Mouse (Mus musculus) spleen, postnatal 10 days (tissue): Measurements from ENCODE around the gene Nphp3.

Experiments
- DNase-seq, 2 experiments: peaks; one replicate each; pipeline ENCODE4 v3.0.0; 2021 to 2022; ENCODE audit warnings: low spot score in 2 of 2

Gene Nphp3

DNA sequence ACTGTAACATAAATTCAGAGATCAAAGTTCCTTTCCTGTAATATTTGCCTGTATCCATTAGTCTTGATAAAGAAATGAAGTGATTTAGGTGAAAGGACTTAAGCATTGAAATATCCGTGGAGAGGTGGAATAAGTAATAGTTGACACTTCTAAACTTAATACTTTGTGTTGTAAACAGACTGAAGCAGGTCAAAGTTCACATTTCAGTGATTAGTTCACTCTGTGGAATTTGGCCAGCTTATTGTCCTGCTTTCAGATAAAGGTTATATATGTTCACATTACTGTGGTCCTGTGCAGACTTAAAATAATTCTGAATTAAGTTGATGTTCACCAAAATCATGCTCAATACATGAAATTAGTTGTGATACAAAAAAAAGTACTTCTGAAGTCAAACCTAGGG is 62.2 kb downstream of the Nphp3 start:
- DNase-seq: no peak

DNA sequence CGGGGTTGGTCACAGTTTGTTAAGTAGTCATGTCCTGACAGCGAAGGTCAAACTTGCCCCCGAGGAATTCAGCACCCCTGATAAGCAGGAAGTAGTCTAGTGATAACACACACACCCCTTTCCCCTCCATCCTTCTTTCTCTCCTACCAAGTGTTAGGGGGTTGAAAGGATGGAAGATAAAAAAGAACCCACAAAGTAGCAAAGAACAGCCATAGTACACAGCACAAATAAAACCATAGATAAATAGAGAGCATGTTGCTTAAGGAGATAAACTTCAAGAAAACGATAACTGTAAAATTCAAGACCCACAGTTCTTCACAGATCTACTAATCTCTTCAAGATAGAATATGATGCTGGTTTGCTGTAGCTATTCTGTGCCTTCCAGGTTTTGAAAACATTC is 67.9 kb downstream of the Nphp3 start:
- DNase-seq: no peak

DNA sequence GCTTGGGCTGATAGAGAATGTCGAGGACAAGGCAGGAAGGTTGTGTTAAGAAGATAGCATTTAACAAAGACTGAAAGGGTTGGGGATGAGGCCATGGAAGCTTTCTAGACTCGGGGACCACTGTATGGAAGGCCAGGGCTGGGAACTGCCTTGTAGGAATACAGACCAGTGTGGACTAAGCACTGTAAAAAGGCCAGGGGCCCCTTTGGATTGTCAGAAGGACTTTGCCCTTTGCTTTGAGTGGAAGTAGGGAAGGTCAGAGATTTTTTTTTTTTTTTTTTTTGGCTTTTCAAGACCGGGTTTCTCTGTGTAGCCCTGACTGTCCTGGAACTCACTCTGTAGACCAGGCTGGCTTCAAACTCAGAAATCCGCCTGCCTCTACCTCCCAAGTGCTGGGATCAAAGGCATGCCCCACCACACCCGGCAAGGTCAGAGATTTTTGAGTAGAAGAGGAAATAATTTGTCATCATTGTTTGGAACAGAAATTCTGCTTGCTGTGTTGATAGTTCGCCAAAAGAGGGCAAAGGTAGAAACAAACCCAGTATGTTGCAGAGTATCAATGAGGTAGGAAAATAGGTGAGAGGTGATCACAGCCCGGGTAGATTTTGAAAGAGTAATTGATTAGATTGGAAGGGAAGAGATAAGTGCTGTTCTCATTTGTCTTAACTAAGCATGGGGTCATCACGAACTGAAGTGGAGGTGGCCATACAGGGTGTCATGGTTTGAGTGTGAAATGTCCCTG is 68.7 kb downstream of the Nphp3 start:
- no peak for DNase-seq

DNA sequence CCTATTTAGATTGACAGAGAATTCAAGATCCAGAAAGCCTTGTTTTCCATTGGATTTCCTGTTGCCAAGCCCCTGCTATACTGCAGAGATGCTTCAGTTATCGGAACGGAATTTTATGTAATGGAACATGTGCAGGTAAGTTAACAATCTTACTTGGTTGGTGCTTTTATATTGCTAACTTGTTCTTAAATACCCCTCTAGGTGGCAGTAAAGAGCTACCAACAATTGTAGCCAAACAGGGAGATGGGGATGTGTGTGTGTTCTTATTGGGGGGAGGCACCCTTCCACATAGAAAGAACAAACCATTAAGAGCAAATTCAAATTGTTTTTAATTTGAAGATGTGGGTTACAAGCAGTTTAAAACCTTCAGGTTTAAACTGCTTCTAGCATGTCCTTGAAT is 73.5 kb downstream of the Nphp3 start:
- DNase-seq: no peak

DNA sequence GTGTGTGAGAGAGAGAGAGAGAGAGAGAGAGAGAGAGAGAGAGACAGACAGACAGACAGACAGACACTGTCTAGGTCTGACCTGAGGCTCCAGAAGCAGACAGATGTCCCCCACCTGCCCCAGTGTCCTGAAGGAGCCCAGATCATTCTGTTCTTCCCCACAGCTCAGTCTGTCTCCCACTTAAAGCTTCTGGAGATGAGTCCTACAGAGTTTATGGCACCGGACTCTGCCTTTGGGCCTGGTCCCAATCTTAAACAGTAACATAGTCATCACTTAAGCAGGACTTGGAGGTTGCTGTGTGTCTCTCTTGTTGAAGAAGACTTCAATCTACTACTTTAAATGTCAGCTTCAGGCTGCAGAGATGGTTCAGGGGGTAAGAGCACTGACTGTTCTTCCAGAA is 76.4 kb downstream of the Nphp3 start:
- no peak for DNase-seq

DNA sequence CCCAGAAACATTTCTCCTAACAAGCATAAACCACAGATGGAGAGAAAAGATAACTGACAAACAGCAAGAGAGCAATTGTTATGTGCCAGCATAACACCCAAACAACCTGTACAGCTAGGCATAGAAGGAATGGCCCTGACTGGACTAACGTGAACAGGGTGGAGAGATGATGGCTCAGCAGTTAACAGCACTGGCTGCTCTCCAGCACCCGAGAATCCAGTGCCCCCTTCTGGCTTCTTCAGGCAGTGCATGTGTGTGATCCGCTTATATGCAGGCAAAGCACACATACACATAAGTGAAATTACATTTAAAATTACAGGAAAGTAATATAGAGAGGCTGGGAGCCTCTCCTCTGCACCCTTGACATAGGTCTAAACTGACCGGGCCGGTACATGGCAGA is 77.0 kb downstream of the Nphp3 start:
- DNase-seq: peak; percentile 36 to 71

DNA sequence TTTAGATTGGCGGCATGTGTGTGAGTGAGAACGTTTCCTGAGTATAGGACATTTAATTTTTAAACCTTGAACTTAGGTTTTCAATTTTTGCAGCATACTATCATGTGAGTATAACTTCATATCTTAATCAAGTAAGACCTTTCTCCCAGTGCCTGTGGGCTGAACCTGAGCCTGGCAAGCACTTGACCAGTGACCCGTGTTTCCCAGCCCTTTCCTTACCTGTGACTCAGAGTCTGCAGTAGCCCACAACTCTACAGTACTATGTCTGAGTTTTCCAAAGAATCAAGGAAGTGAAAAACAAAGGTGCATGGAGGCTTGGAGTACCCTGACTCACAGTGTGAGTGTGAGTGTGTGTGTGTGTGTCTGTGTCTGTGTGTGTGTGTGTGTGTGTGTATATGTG is 77.7 kb downstream of the Nphp3 start:
- no peak for DNase-seq

DNA sequence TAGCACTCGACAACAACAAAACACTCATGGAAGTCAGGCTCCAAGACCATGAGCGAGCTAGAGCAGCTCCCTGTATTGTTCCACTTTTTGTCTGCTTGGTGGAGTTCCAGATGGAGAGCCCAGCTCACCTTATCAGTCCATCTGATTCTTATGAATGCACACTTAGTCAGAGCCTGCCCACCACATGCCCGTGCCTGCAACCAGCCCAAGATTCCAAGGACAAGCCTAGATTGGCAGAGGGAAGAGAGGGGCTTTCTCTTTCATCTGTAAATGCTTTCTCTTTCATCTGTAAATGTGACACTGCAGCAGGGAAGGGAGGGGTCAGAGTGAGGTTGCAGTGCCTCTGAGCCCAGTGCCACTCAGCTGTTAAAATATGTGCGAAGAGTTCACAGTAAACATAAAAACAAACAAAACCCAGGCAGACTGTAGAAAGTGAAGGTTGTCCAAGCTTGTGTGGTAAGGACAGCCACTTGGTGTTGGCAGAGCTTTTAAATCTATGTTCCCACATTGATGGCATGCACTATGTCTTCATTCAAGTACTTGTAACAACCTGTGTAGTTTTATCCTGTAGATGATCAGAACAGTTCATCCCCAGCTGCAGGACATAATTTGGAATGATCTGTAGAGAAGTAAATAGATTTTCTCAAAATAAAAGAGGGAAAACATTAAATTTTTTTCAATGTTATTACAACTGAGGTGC is 83.5 kb downstream of the Nphp3 start:
- DNase-seq: no peak

DNA sequence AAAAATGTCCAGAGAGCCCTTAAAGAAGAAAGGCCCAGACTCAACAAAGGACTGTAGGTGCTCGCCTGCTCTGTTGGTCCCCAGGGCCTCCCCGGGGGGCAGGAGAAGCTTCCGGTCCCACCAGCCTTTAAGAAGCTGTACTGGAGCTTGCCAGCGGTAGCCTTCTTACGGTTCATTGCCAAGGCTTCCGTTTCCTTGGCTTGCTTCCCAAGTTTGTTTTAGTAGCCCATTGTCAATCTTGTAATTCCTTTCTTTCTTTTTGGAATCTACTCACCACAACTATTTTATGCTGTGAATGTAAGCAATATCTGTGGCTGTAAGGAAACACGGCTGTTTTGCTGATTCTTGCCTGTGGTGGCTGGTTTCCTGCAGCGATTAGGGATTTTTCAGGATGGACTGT is 86.2 kb downstream of the Nphp3 start:
- no peak for DNase-seq

DNA sequence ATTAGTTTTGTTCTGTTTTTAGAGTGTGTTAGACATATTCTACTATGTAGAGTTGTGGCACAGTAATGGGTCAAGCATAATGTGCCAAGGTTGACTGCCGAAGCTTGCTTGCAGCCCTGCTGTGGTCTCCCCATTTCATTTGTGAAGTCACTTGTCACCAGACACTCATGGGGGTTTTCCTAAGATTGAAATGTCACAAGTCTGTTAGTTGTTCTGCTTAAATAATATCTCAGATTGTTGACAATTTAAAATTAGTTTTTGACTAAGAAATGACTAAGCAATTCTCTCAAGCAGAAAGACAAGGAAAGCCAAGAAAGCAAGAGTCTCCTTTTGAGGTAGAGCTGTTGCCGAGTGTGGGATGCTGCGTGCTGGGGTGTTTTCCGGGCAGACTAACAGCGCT is 90.6 kb downstream of the Nphp3 start:
- no peak for DNase-seq
